8 mouse cellular contexts compared by ENCODE assay signal in genomic region chr15:96697901-96698657, GRCm38 (mm10). TPM values are rescaled to one million over a fixed set of nuclear protein-coding genes. Genes with fewer than 3 reads are reported as not detected.
DNase-seq lines count a peak whose midpoint lies in the region; ATAC-seq and TF ChIP-seq lines count a peak whose summit lies in the region.

No protein-coding gene starts in this region.

- ATAC-seq in heart, embryonic 12.5 days (ENCODE audit: insufficient number of reproducible peaks, low FRiP score) = no peak
- ATAC-seq in intestine, embryonic 16.5 days = no peak
- peak; percentile 18; the same call in 1 of the 2 replicates for ATAC-seq in midbrain, embryonic 15.5 days (replicated peaks)
- ATAC-seq in inflammation-experienced regulatory T-cells, adult 6 months = no peak

- in situ Hi-C loops in ES-E14 (cut with MboI; ENCODE audit: low sequenced_read_pairs in 2 of 2, unreplicated experiment in 2 of 2) = no loop called here

- no peak for TF ChIP-seq POLR2A in embryonic fibroblast, embryonic 13.5 days (IDR thresholded peaks at IDR 0.05; ENCODE audit: low read depth, low read length)

- intact Hi-C loops in heart, postnatal 25 days (cut with DNase I) = loop anchor here (2.0 kb wide), 1 partner anchor 51 kb away; no protein-coding TSS in a partner anchor

- H3K4me2 ChIP-seq in heart, embryonic 12.5 days = peak overlapping the region; percentile 79
- peak overlapping the region; percentile 81 for H3K4me2 ChIP-seq in intestine, embryonic 16.5 days (ENCODE audit: low read depth, low read length)
- H3K4me2 ChIP-seq in midbrain, embryonic 15.5 days = peak overlapping the region; percentile 74

- 15% methylated on average over 19 of the region's 19 CpGs for WGBS in heart, embryonic 12.5 days
- 9% methylated on average over 19 of the region's 19 CpGs for WGBS in intestine, embryonic 16.5 days
- 16% methylated on average over 19 of the region's 19 CpGs for WGBS in midbrain, embryonic 15.5 days

- no peaks in the 10 kb centered on the region for H3K27me3 ChIP-seq in heart, embryonic 12.5 days (replicated peaks)
- no peaks in the 10 kb centered on the region for H3K27me3 ChIP-seq in intestine, embryonic 16.5 days (replicated peaks; ENCODE audit: control insufficient read depth, insufficient read depth, low read length)
- H3K27me3 ChIP-seq in midbrain, embryonic 15.5 days (replicated peaks) = no peaks in the 10 kb centered on the region

- peak overlapping the region; percentile 99 for H3K9ac ChIP-seq in heart, embryonic 12.5 days
- H3K9ac ChIP-seq in ES-E14 (ENCODE audit: insufficient read depth, low read depth, low read length, poor library complexity, severe bottlenecking) = peak overlapping the region; percentile 100
- H3K9ac ChIP-seq in intestine, embryonic 16.5 days (ENCODE audit: low read depth, low read length) = peak overlapping the region; percentile 98
- peak overlapping the region; percentile 94 for H3K9ac ChIP-seq in midbrain, embryonic 15.5 days

- peak overlapping the region; percentile 75 for H3K4me3 ChIP-seq in heart, embryonic 12.5 days
- H3K4me3 ChIP-seq in ES-E14 (ENCODE audit: insufficient read depth in 1 of 2, low read depth in 1 of 2, low read length in 2 of 2, poor library complexity in 1 of 2, severe bottlenecking in 1 of 2) = peak overlapping the region; percentile 67 to 100
- H3K4me3 ChIP-seq in embryonic fibroblast, embryonic 13.5 days (ENCODE audit: insufficient read depth, low read length) = peak overlapping the region; percentile 99
- peak overlapping the region; percentile 91 for H3K4me3 ChIP-seq in intestine, embryonic 16.5 days (ENCODE audit: low read length)
- peak overlapping the region; percentile 80 for H3K4me3 ChIP-seq in midbrain, embryonic 15.5 days

- DNase-seq in heart, postnatal 25 days (ENCODE audit: low spot score) = no peak
- no peak for DNase-seq in ES-E14 (ENCODE audit: low read depth, low spot score)
- no peak for DNase-seq in thymus, postnatal 25 days

- no peaks in the 10 kb centered on the region for H3K9me3 ChIP-seq in heart, embryonic 12.5 days (replicated peaks)
- H3K9me3 ChIP-seq in ES-E14 (ENCODE audit: control insufficient read depth, insufficient read depth, low read depth, low read length) = no peaks in the 10 kb centered on the region
- H3K9me3 ChIP-seq in intestine, embryonic 16.5 days (ENCODE audit: control insufficient read depth, low read length) = no peaks in the 10 kb centered on the region
- no peaks in the 10 kb centered on the region for H3K9me3 ChIP-seq in midbrain, embryonic 15.5 days

- H3K36me3 ChIP-seq in heart, embryonic 12.5 days = peaks cover 51% of the 10 kb centered on the region
- peaks cover 51% of the 10 kb centered on the region for H3K36me3 ChIP-seq in ES-E14 (ENCODE audit: control insufficient read depth, insufficient read depth, low read length, poor library complexity, severe bottlenecking)
- H3K36me3 ChIP-seq in intestine, embryonic 16.5 days (ENCODE audit: control insufficient read depth, insufficient read depth, low read length) = peaks cover 24% of the 10 kb centered on the region
- peaks cover 22% of the 10 kb centered on the region for H3K36me3 ChIP-seq in midbrain, embryonic 15.5 days (replicated peaks)

- peak overlapping the region; percentile 99 for H3K27ac ChIP-seq in heart, embryonic 12.5 days (ENCODE audit: poor library complexity, severe bottlenecking)
- peak overlapping the region; percentile 54 for H3K27ac ChIP-seq in ES-E14 (ENCODE audit: insufficient read depth, low read depth, low read length, poor library complexity, severe bottlenecking)
- H3K27ac ChIP-seq in embryonic fibroblast, embryonic 13.5 days (ENCODE audit: insufficient read depth, low read length) = peak overlapping the region; percentile 84
- H3K27ac ChIP-seq in intestine, embryonic 16.5 days (ENCODE audit: low read length) = peak overlapping the region; percentile 99
- peak overlapping the region; percentile 99 for H3K27ac ChIP-seq in midbrain, embryonic 15.5 days

- no peak for TF ChIP-seq CTCF in embryonic fibroblast, embryonic 13.5 days (IDR thresholded peaks at IDR 0.05; ENCODE audit: borderline replicate concordance, insufficient read depth, low read length)

- peaks cover 51% of the 10 kb centered on the region for H3K4me1 ChIP-seq in heart, embryonic 12.5 days (replicated peaks)
- peaks cover 2 to 12% of the 10 kb centered on the region in 2 experiments for H3K4me1 ChIP-seq in ES-E14 (ENCODE audit: control insufficient read depth in 2 of 2, insufficient read depth in 2 of 2, low read length in 2 of 2, poor library complexity in 1 of 2)
- 0 out of 2 replicates have a peak, but pooled peaks cover 7% of the 10 kb centered on the region for H3K4me1 ChIP-seq in embryonic fibroblast, embryonic 13.5 days (ENCODE audit: control insufficient read depth, insufficient read depth, low read length)
- H3K4me1 ChIP-seq in intestine, embryonic 16.5 days (ENCODE audit: control insufficient read depth, insufficient read depth, low read length) = peaks cover 32% of the 10 kb centered on the region
- H3K4me1 ChIP-seq in midbrain, embryonic 15.5 days = peaks cover 45% of the 10 kb centered on the region

TF ChIP-seq in ES-E14, 5 proteins besides CTCF, POLR2A, EP300 and RAD21:
- TF ChIP-seq MAFK (IDR thresholded peaks at IDR 0.05; ENCODE audit: insufficient read depth, low read depth, low read length) (no peak), HCFC1 (IDR thresholded peaks at IDR 0.05; ENCODE audit: borderline replicate concordance, insufficient read depth, low read length) (no peak), CHD2 (IDR thresholded peaks at IDR 0.05; ENCODE audit: low read depth, low read length) (no peak), ZNF384 (IDR thresholded peaks at IDR 0.05; ENCODE audit: low read depth, low read length) (no peak), ZC3H11A (IDR thresholded peaks at IDR 0.05; ENCODE audit: borderline replicate concordance, low read depth, low read length) (no peak)
TF ChIP-seq in ES-E14: peak in this region for 0.

RNA-seq across cellular contexts. Expression of gene Slc38a2, which starts 1.5 kb away (rescaled TPM):
- 154 and 161 TPM in 2 replicates for polyA plus RNA-seq in heart, embryonic 12.5 days (2016; fragmentation: Nextera tagmentation; extraction: Ambion mirVana)
- total RNA-seq in heart, postnatal 25 days (2021) = 100 to 1,000 TPM; 230 to 253 TPM
- 262 and 326 TPM in 2 replicates for total RNA-seq in ES-E14 (2012; rRNA removed)
- 176 and 197 TPM in 2 replicates for polyA plus RNA-seq in embryonic fibroblast, embryonic 13.5 days (2011; ENCODE audit: insufficient read length, low read depth, missing spikeins)
- 74.2 and 78.7 TPM in 2 replicates for polyA plus RNA-seq in intestine, embryonic 16.5 days (2015; fragmentation: Nextera tagmentation; extraction: Ambion mirVana)
- polyA plus RNA-seq in midbrain, embryonic 15.5 days (2015; fragmentation: Nextera tagmentation; extraction: Ambion mirVana) = 121 and 125 TPM in 2 replicates
- polyA plus RNA-seq in inflammation-experienced regulatory T-cells, adult 6 months (2017; shearing (Covaris generic)) = 10 to 100 TPM; 36.1 to 44.6 (median 42.9) TPM

RNA-seq across cellular contexts. Expression of gene Slc38a1, which starts 55.4 kb away (rescaled TPM):
- polyA plus RNA-seq in heart, embryonic 12.5 days (2016; fragmentation: Nextera tagmentation; extraction: Ambion mirVana) = 93.0 and 99.8 TPM in 2 replicates
- 10 to 100 TPM; 17.0 to 21.2 TPM for total RNA-seq in heart, postnatal 25 days (2021)
- total RNA-seq in ES-E14 (2012; rRNA removed) = 95.6 and 99.8 TPM in 2 replicates
- 63.2 and 74.6 TPM in 2 replicates for polyA plus RNA-seq in embryonic fibroblast, embryonic 13.5 days (2011; ENCODE audit: insufficient read length, low read depth, missing spikeins)
- polyA plus RNA-seq in intestine, embryonic 16.5 days (2015; fragmentation: Nextera tagmentation; extraction: Ambion mirVana) = 111 and 116 TPM in 2 replicates
- polyA plus RNA-seq in midbrain, embryonic 15.5 days (2015; fragmentation: Nextera tagmentation; extraction: Ambion mirVana) = 132 and 144 TPM in 2 replicates
- polyA plus RNA-seq in inflammation-experienced regulatory T-cells, adult 6 months (2017; shearing (Covaris generic)) = 10 to 100 TPM; 58.9 to 87.5 (median 79.1) TPM
